Mouse (Mus musculus): ENCODE data around the gene Naaladl2. TPM values are rescaled to one million over a fixed set of nuclear protein-coding genes. Genes with fewer than 3 reads are reported as not detected.

The Naaladl2 gene
- polyA plus RNA-seq, 1 experiment = not detected

- H3K27me3 ChIP-seq (ENCODE audit: control insufficient read depth) = no peaks in the 10 kb centered on the region
- no peaks in the 10 kb centered on the region for H3K36me3 ChIP-seq (ENCODE audit: control insufficient read depth)
- no peaks in the 10 kb centered on the region for H3K4me1 ChIP-seq (ENCODE audit: control insufficient read depth)
- no peak overlapping the region for H3K4me3 ChIP-seq (replicated peaks)
- H3K9me3 ChIP-seq (ENCODE audit: control insufficient read depth, low read length) = no peaks in the 10 kb centered on the region
- TF ChIP-seq GATA1 (IDR thresholded peaks at IDR 0.05; ENCODE audit: low read length) (no peak), TAL1 (IDR thresholded peaks at IDR 0.05; ENCODE audit: low read length) (no peak)
Measured at GRCm38 (mm10) chr3:24552631-24553030, 591.4 kb downstream of the Naaladl2 start.

- no peak for TF ChIP-seq GATA1 (IDR thresholded peaks at IDR 0.05; ENCODE audit: low read length)
- TF ChIP-seq TAL1 (IDR thresholded peaks at IDR 0.05; ENCODE audit: low read length) = no peak
- H3K36me3 ChIP-seq (ENCODE audit: control insufficient read depth) = no peaks in the 10 kb centered on the region
- no peak overlapping the region for H3K4me3 ChIP-seq (replicated peaks)
- H3K9me3 ChIP-seq (ENCODE audit: control insufficient read depth, low read length) = no peaks in the 10 kb centered on the region
- no peaks in the 10 kb centered on the region for H3K4me1 ChIP-seq (ENCODE audit: control insufficient read depth)
- H3K27me3 ChIP-seq (ENCODE audit: control insufficient read depth) = no peaks in the 10 kb centered on the region
Measured at GRCm38 (mm10) chr3:24533775-24534458, 610.1 kb downstream of the Naaladl2 start.

DNA sequence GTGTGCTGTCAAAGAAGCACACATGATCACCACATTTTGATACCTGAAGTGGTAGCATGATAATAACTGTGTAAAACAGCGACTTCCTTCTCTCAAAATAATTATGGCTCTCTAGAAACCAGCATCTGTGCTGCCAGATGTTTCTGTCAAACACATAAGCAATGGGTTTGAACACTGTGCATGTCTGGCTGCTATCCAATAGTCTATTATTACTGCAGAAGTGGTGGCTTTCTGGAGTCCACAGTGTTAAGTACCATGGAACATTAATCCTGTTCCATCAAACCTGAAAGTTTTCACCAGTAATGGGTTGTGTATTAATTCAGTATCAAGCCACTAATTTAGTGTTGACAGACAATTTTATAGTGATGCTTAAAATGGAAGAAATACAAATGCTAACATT lies 629.1 kb downstream of the Naaladl2 start:
- Histone ChIP-seq H3K4me1 (ENCODE audit: control insufficient read depth) (no peaks in the 10 kb centered on the region), H3K36me3 (ENCODE audit: control insufficient read depth) (no peaks in the 10 kb centered on the region), H3K27me3 (ENCODE audit: control insufficient read depth) (no peaks in the 10 kb centered on the region), H3K9me3 (ENCODE audit: control insufficient read depth, low read length) (0 out of 2 replicates have a peak, but pooled peaks cover 2% of the 10 kb centered on the region), H3K4me3 (replicated peaks) (no peak overlapping the region)
- TF ChIP-seq GATA1 (IDR thresholded peaks at IDR 0.05; ENCODE audit: low read length) (no peak), TAL1 (IDR thresholded peaks at IDR 0.05; ENCODE audit: low read length) (no peak)

DNA sequence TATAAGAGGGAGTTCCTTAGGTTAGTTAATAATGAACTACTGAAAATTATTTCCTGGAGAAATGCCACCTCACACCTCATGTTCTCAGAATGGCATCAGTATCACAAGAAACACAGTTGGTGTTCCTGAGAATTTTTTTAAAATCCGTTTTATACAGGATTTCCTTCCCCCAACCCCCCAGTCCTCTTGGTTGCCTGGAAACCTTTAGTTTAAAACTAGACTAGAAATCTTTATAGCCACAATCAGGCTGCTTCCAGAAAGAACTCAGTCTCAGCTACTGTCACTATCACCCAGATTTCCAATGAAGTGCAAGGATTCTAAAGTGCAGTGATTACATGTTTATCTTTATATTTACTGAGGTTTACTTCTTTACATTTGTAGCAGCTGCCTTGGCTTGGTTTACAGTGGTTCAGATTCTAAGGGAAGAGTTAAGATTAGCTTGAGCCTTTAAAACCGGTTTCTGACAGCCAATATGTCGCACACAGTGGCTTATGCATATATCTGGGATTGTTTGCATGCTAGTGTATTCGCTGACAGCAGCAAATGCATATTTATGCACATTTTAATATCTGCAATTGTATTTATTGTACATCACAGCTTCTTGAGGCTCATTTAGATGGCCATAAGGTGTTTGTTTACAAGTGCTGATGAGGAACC lies 657.5 kb downstream of the Naaladl2 start:
- H3K36me3 ChIP-seq (ENCODE audit: control insufficient read depth) = no peaks in the 10 kb centered on the region
- no peak overlapping the region for H3K4me3 ChIP-seq (replicated peaks)
- TF ChIP-seq GATA1 (IDR thresholded peaks at IDR 0.05; ENCODE audit: low read length) = no peak
- no peak for TF ChIP-seq TAL1 (IDR thresholded peaks at IDR 0.05; ENCODE audit: low read length)
- H3K27me3 ChIP-seq (ENCODE audit: control insufficient read depth) = no peaks in the 10 kb centered on the region
- H3K4me1 ChIP-seq (ENCODE audit: control insufficient read depth) = no peaks in the 10 kb centered on the region
- H3K9me3 ChIP-seq (ENCODE audit: control insufficient read depth, low read length) = no peaks in the 10 kb centered on the region; the same call in 1 of the 2 replicates

GRCm38 (mm10) chr3:24463941-24464340 lies 680.1 kb downstream of the Naaladl2 start:
- TF ChIP-seq TAL1 (IDR thresholded peaks at IDR 0.05; ENCODE audit: low read length) (no peak), GATA1 (IDR thresholded peaks at IDR 0.05; ENCODE audit: low read length) (no peak)
- Histone ChIP-seq H3K36me3 (ENCODE audit: control insufficient read depth) (no peaks in the 10 kb centered on the region), H3K4me1 (ENCODE audit: control insufficient read depth) (no peaks in the 10 kb centered on the region), H3K27me3 (ENCODE audit: control insufficient read depth) (no peaks in the 10 kb centered on the region), H3K9me3 (ENCODE audit: control insufficient read depth, low read length) (0 out of 2 replicates have a peak, but pooled peaks cover 2% of the 10 kb centered on the region), H3K4me3 (replicated peaks) (no peak overlapping the region)

- TF ChIP-seq GATA1 (IDR thresholded peaks at IDR 0.05; ENCODE audit: low read length) (no peak), TAL1 (IDR thresholded peaks at IDR 0.05; ENCODE audit: low read length) (no peak)
- Histone ChIP-seq H3K36me3 (ENCODE audit: control insufficient read depth) (no peaks in the 10 kb centered on the region), H3K4me3 (replicated peaks) (no peak overlapping the region), H3K4me1 (ENCODE audit: control insufficient read depth) (no peaks in the 10 kb centered on the region), H3K27me3 (ENCODE audit: control insufficient read depth) (no peaks in the 10 kb centered on the region), H3K9me3 (ENCODE audit: control insufficient read depth, low read length) (no peaks in the 10 kb centered on the region)
Measured at GRCm38 (mm10) chr3:24440621-24441020, 703.4 kb downstream of the Naaladl2 start.

- TF ChIP-seq GATA1 (IDR thresholded peaks at IDR 0.05; ENCODE audit: low read length) = no peak
- TF ChIP-seq TAL1 (IDR thresholded peaks at IDR 0.05; ENCODE audit: low read length) = no peak
- Histone ChIP-seq H3K36me3 (ENCODE audit: control insufficient read depth) (no peaks in the 10 kb centered on the region), H3K4me1 (ENCODE audit: control insufficient read depth) (no peaks in the 10 kb centered on the region), H3K9me3 (ENCODE audit: control insufficient read depth, low read length) (no peaks in the 10 kb centered on the region; the same call in 1 of the 2 replicates), H3K4me3 (replicated peaks) (no peak overlapping the region), H3K27me3 (ENCODE audit: control insufficient read depth) (no peaks in the 10 kb centered on the region)
Measured at GRCm38 (mm10) chr3:24432761-24433160, 711.3 kb downstream of the Naaladl2 start.

DNA sequence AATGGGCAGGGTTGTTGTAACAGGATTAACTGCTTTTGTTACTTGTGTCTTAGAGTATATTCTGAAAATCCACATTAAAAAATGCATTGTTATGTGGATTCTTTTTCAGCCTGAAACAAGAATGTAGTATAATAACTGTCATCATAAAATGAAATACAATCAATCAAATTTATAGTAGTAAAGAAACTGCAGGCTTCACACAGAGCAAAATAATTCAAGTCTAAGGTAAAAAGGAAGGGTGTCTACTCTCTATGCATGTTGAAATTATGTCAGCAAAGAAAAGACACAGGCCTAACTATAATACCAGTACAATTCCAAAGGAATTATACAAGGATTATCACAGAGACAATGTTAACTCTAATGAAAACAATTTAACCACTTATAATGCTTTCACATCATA lies 752.3 kb downstream of the Naaladl2 start:
- no peak for TF ChIP-seq TAL1 (IDR thresholded peaks at IDR 0.05; ENCODE audit: low read length)
- no peak for TF ChIP-seq GATA1 (IDR thresholded peaks at IDR 0.05; ENCODE audit: low read length)
- Histone ChIP-seq H3K4me3 (replicated peaks) (no peak overlapping the region), H3K9me3 (ENCODE audit: control insufficient read depth, low read length) (no peaks in the 10 kb centered on the region), H3K4me1 (ENCODE audit: control insufficient read depth) (no peaks in the 10 kb centered on the region), H3K36me3 (ENCODE audit: control insufficient read depth) (no peaks in the 10 kb centered on the region), H3K27me3 (ENCODE audit: control insufficient read depth) (no peaks in the 10 kb centered on the region)

DNA sequence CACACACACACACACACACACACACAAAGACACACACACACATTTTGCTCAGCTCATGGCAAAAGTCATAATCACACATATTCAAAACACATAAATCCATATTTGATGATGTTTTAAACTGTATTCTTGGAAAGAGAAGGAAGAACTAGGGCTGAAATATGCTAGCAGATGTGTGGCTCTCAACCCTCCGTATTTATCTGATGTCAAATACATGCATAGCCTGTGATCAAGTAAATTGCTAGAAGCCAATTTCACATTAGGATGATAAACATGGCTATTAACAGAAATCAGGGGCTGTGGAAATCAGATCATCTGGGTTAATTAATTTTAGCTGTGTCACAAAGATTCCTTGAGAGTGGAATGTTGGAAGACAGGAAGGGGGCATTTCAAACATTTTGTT lies 752.8 kb downstream of the Naaladl2 start:
- Histone ChIP-seq H3K27me3 (ENCODE audit: control insufficient read depth) (no peaks in the 10 kb centered on the region), H3K36me3 (ENCODE audit: control insufficient read depth) (no peaks in the 10 kb centered on the region), H3K9me3 (ENCODE audit: control insufficient read depth, low read length) (no peaks in the 10 kb centered on the region), H3K4me3 (replicated peaks) (no peak overlapping the region), H3K4me1 (ENCODE audit: control insufficient read depth) (no peaks in the 10 kb centered on the region)
- TF ChIP-seq TAL1 (IDR thresholded peaks at IDR 0.05; ENCODE audit: low read length) (no peak), GATA1 (IDR thresholded peaks at IDR 0.05; ENCODE audit: low read length) (no peak)

Measured in erythroblast, embryonic 14.5 days (primary cell).